Mouse (Mus musculus) layer of hippocampus, adult 11-12 months (tissue): Measurements from ENCODE around the gene Lman2l.

ENCODE experiments used
- DNase-seq: peaks from one replicate; pipeline ENCODE4 v3.0.0; 2022; ENCODE audit warnings: low spot score

Lman2l gene

DNA sequence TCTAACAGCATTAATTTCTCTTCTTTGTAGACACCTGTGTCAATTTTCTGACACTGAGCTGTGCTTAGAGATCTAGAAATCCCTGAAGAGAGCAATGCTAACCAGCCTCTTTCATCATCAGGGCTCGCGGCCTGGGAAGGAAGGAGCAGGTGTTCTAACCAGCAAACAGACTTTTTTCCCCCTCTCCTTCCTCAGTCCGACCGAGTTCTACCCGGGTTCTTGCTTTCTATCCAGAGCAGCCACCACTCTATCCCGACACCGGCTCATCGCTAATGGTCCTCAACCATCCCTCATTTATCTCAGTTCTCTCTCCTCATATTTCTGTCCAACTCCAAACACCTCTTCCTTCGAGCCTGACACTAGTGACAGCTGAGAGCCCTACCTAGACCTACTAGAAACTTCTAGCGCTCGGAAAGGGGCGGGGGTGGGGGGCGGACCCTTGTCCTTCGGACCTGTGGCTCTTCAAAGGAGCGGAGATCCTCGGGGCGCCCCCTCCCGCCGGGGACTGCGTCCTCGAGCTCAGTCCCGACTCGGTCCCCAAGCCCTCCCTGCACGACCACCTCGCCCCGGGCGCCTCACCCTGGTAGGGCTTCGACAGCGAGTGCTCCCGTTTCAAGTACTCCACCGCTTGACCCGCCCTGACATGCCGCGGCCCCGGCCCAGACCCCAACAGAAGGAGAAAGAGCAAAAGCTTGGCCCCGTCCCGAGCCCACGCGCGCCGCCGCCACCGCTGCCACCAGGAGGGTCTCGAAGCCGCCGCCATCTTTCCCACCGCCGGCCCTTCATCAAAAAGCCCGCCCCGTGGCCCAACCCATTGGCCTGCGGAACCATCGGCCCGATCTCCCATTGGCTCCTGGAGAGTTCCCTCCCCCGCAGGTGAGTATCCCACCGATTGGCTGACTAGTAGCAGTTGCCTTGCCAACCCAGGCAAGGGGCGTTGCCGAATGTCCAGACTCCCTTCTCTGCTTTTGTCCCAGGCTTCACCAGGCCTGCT, at the start of gene Lman2l:
Lman2l (minus strand) TSS at position 801 of the 994 bp plus-strand sequence.
- DNase-seq: peak; percentile 98

DNA sequence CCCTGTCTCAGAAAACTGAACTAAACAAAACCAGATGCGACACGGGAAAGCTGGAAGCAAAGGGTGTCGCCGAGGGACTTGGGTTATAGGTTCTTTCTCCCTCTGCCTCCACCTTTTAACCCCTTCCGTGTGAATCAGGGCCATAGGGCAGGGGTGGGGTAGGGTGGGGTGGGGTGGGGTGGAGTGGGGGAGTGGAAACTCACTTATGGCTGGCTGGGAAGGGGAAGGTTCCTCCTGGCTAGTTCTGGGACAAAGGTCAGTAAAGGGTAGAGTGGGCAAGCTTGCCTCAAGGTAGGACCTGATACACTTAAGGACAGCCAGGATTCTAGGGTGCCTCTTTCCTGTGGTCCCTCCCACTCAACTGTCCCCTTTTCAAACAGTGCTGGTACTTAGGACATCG, 48.2 kb upstream of the Lman2l start:
- no peak for DNase-seq

- no peak for DNase-seq
These were observed 47.5 kb upstream of the Lman2l start for GRCm38 (mm10) chr1:36492416-36493139.

GRCm38 (mm10) chr1:36489661-36490060, 44.6 kb upstream of the Lman2l start:
- DNase-seq: no peak

- no peak for DNase-seq
These were observed 42.0 kb upstream of the Lman2l start for GRCm38 (mm10) chr1:36487111-36487510.

DNA sequence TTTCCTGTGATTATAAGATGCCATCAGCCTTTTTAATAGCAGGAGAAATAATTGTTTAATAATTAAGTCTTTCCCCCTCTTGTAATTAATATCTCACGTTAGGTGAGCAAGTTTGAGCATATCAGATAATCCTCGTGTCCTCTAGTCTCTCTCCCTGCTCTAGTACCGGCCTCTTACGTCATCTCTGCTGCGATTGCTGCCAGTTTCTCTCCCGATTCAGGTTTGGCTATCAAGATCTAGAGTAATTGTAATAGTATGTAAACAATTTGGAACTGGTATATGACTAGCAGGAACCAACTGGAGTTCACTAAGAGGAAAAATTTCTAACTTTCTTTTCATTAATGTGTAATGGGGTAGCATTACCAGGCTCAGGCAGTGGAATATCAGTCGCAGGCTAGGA, 40.0 kb upstream of the Lman2l start:
- no peak for DNase-seq

GRCm38 (mm10) chr1:36483825-36484224, 38.8 kb upstream of the Lman2l start:
- no peak for DNase-seq

DNA sequence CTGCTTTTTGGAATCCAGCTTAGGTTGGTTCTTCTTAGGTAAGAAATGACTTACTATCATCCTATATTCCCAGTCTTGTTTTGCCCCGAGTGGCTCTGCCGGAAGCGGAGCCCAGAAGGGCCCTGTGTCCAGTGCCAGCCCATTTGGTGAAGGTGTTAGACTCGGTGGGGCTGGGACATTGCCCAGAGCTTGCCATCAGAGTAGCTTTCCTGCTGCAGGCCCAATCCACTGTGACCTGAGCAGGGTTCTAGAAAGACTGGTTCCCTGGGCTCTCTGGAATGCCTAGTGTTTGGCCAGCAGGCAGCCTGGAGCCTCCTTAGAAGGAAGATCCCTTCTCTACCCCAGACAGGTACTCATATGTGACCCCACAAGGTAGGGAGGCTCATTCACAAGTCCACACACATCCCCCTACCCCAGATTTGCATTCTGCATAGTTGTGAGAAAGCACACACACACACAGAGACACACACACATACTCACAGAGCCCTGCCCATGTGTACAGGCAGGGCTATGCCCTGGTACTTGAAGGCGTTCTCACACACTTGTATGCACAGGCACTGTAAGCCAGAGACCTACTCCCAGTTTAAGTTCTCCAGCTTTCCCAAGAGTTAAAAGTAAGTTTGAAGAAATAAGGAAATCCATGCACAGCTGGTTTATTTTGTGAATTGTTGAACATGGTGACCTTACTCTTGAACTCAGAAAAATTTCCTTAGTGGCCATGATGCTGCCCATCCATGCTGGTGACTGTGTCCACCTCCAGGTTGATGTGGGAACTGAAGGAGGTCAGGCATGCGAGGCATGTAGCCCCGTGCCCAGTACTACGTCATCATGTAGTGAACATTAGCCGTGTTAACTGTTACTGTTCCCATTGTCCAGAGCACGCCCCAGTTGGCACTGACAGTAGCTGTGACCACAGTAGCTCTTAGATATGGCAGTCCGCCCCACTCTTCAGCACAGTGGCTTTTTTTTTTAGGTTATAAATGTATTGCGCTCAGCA, 35.1 kb upstream of the Lman2l start:
- DNase-seq: no peak

- DNase-seq: no peak
These were observed 33.3 kb upstream of the Lman2l start for GRCm38 (mm10) chr1:36478343-36478795.

GRCm38 (mm10) chr1:36476426-36476825, 31.4 kb upstream of the Lman2l start:
- DNase-seq: no peak

DNA sequence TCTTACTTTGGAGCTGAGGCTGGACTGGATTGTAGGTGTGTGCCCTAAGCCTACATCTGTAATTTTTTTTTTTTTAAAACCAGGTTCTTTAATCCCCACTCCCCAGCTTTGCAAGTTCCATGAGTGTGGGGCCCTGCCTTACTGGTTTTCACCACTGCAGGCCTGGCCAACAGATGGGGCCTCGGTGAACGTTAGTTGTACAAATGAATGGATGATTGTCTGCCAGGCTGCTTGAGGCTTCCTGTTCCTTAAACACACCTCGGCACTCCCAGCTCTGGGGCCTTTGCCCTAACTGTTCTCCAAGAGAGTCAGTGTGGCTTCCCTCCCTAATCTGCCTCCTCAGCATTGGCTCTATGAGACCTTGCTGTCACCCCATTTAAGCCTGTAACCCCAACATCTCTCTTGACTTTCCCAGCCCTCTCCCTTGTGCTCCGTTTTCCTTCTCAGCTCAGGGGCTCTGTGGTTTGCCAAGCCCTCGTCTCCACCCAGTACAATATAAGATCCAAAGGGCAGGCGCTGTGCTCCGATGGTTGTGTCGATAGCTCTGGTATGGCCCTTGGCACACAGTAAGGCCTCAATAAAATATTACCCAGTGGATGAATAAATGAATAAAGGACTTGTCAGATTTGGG, 30.5 kb upstream of the Lman2l start:
- DNase-seq: no peak

DNA sequence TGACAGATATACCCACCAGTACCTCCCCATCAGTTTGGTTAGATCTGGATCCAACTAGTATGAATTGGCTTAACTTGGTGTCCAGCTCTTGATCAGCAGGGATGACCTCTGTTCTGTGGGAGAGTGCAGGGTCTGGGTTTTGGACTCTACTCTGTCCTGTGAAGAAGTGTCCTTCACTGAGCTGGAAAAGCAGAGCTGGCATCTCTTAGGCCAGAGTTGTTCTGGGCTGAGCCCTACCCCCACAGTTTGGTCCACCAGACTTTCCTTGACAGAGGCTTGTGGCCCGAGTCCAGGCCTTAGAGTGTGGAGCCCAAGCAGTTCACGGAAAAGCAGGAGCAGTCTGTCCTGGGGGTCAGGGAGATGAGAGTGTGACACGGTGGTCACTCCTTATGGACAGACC, 29.6 kb upstream of the Lman2l start:
- DNase-seq: no peak

- DNase-seq: no peak
These were observed 28.2 kb upstream of the Lman2l start for GRCm38 (mm10) chr1:36473211-36473780.

GRCm38 (mm10) chr1:36472106-36472440, 27.0 kb upstream of the Lman2l start:
- no peak for DNase-seq

DNA sequence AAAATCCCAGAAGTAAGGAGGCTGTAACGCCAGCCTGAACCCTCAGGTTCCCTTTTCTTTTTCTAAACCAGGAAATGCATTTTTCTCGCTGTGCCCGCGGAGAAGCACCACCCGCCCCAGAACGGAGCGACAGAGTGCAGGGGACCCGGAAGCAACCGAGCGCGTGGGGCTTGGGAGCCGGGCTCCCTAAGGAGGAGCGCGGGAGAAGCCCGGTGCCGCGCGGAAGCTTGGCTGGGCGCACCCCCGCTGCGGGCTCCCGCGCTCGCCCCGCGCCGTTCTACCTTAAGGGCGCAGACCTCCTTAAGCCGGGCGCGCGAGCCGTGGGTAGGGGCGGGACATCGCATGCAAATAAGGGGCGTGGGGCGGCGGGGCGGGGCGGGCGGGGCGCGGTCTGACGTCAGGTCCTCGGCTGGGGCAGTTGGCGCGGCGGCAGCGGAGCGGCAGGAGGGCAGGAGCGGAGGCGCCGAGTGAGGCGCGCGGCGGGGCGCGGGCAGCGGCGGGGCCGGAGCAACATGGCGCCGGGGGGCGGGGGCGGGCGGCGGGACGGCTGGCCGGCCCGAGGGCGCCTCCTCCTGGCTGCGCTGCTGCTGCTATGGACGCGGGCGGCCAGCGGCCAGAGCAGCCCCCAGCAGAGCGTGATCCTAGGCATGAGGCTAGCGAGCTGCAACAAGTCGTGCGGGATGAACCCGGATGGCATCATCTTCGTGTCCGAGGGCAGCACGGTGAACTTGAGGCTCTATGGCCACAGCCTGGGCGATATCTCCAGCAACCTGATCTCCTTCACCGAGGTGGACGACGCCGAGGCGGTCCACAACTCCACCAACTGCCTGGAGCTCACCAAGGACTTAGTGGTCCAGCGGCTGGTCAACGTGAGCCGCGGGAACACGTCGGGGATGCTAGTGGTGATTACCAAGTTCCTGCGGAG, 26.4 kb upstream of the Lman2l start, which contains the start of gene Cnnm4:
Cnnm4 (plus strand) TSS at position 440 of the 925 bp plus-strand sequence.
- DNase-seq: peak; percentile 84

DNA sequence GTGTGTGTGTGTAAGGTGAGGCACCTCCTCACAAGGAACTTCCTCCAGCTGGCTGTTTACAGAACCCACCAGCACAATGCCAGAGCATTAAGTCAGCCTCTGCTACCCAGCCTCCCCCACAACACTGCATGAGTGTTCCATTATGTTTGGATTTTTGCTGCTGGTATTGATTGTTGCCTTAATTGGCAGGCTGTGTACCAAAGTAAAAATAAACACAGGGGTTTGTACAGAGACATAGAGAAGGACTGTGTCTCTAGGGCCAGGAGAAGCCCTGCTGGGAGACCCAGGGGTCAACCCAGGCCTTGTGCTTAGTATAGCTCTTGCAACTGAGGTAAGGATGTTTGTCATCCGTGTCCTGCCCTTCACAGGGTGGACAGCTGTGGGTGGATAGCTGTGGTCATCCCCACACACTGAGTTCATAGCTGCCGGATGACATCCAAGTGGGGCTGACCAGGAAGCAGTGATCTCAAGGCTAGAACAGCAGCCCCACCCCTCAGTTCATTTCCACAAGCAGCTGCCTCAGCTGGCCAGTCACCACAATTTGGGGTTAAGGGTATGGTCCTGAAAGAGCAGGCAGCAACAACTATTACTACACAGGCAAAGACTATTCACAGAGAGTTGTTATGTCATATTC, 24.9 kb upstream of the Lman2l start:
- no peak for DNase-seq

DNA sequence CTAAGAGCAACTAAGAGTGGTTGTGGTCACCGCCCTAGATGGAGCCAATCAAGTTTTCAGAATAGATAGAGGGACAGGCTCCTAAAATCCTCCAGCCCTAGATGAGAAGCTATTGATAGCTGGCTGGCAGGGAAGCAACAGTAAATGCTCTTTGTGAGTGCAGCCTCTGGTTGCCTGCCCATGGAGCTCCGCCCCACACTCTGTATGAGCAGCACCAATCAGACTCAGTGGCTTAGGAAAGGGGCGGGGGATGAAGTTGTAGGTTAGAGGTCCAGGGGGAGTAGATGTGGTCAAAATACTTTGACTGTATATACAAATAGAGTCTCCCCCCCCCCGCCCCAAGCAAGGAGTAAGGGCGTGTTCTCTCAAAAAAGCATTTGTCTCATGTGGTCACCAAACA, 22.4 kb upstream of the Lman2l start:
- no peak for DNase-seq

DNA sequence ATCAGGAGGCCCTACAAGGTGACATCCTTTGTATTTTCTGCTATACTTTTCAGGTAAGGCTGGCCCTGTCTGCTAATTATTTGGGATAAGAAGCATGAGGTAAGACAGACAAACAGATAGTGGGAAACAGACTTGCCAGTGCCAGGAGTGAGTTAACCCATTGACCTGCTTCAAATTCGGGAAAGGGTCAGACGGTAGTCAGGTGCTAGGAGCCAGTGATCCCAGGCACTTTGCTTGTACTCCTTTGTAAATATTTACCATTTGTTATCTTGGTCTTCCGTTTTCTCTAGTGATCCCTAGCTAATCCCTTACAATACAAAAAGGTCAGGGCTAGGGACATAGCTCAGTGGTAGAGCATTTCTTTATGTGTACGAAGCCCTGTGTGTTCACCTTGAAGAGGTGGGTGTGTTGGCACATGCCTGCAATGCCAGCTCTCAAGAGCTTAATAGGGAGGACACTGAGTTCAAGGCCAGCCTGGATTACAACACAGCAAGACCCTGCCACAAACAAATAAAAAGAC, 20.6 kb upstream of the Lman2l start:
- no peak for DNase-seq

DNA sequence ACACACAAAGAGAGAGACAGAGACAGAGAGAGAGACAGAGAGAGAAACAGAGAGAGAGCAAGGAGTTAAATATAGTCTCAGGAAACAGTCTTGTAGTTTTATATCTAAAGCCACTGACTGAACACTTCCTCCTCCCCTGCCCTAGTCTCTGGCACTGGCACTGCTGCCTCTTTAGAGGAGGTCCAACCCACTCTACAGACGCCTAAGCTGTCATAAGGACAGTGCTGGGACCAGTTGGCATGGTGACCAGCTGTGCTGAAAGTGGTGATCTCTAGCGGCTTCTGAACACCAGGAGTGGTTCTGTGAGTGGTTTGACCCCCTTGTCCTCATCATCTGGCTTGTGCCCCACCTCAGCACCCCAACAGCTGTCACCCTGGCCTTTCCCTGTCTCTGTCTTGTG, 16.8 kb upstream of the Lman2l start:
- DNase-seq: no peak
